Mouse (Mus musculus) liver, embryonic 16.5 days (tissue): ENCODE data around the gene Ces1a. TPM values are rescaled to one million over a fixed set of nuclear protein-coding genes. Genes with fewer than 3 reads are reported as not detected.

Experiments used
- ATAC-seq: fragments of 200-750 bp; cut with Nextera tagmentation; 2 replicates; pipeline ENCODE4 v1.8.0; 2017; ENCODE audit warnings: low read depth, mild to moderate bottlenecking, moderate number of reproducible peaks, moderate library complexity
- H3K27ac ChIP-seq: fragments of 300-500 bp; sonication (generic); 2 replicates; pipeline ENCODE4 v1.5.1; 2014; ENCODE audit warnings: mild to moderate bottlenecking, low read length
- H3K27me3 ChIP-seq: fragments of 300-500 bp; sonication (generic); 2 replicates; pipeline ENCODE4 v1.6.1; 2014; ENCODE audit warnings: low read depth, low read length, mixed read lengths; ENCODE audit not compliant: control insufficient read depth, insufficient read depth
- H3K36me3 ChIP-seq: fragments of 300-500 bp; sonication (generic); 2 replicates; pipeline ENCODE4 v1.6.1; 2014; ENCODE audit warnings: mild to moderate bottlenecking; ENCODE audit not compliant: control insufficient read depth, insufficient read depth
- H3K4me1 ChIP-seq: fragments of 300-500 bp; sonication (generic); 2 replicates; pipeline ENCODE4 v1.6.1; 2014; ENCODE audit warnings: low read depth, low read length, mixed read lengths; ENCODE audit not compliant: control insufficient read depth
- H3K4me2 ChIP-seq: fragments of 300-500 bp; sonication (generic); 2 replicates; pipeline ENCODE4 v1.6.1; 2014; ENCODE audit warnings: low read depth, low read length, mixed read lengths
- H3K4me3 ChIP-seq: fragments of 300-500 bp; sonication (generic); 2 replicates; pipeline ENCODE4 v1.5.1; 2014; ENCODE audit warnings: low read depth, mild to moderate bottlenecking, low read length
- H3K9ac ChIP-seq: fragments of 300-500 bp; sonication (generic); 2 replicates; pipeline ENCODE4 v1.6.1; 2014; ENCODE audit warnings: low read depth, low read length
- H3K9me3 ChIP-seq: fragments of 300-500 bp; sonication (generic); replicated peaks from 2 replicates; pipeline ENCODE4 v1.6.1; 2016; ENCODE audit warnings: low read length; ENCODE audit not compliant: control insufficient read depth
- WGBS: fragments of 180-500 bp; shearing (Covaris S2); extraction: QIAGEN DNeasy Blood & Tissue Kit; methylation state at CpG from one replicate; pipeline ENCODE4 v1.1.7; 2014; ENCODE audit not compliant: insufficient replicate concordance; 5-methylcytosine and 5-hydroxymethylcytosine counted together
- polyA plus RNA-seq: library from polyadenylated mRNA; unstranded; fragments of >200 nt; fragmentation: Nextera tagmentation; extraction: Ambion mirVana; gene quantifications from 2 replicates; pipeline ENCODE4 v1.2.1, GENCODE M21; 2015

The Ces1a gene
- polyA plus RNA-seq, 1 experiment from 2014 or later, result not detected

DNA sequence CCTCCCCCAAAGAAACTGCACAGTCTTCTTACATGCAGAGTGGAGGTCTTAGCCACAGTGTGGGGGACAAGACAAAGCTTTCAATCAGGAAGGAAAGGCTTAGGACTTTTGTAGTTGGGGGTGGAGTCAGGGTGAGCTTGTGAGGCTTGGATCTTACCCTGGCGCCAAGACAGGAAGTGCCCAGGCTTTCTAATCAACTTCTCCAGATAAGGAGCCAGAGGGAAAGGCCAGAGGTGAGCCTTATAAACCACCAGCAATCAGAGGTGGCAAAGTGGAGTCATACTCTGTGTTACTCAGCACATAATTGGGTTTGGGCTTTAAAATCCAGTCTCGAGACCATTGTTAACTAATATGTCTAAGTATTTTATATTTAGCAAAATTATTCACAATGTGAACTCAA lies 7.2 kb upstream of the Ces1a start:
- Histone ChIP-seq H3K4me2 (no peak overlapping the region), H3K27me3 (no peaks in the 10 kb centered on the region), H3K4me1 (no peaks in the 10 kb centered on the region), H3K9ac (no peak overlapping the region), H3K9me3 (no peaks in the 10 kb centered on the region), H3K4me3 (no peak overlapping the region), H3K36me3 (no peaks in the 10 kb centered on the region), H3K27ac (no peak overlapping the region)
- no peak for ATAC-seq
- 16% methylated on average over 2 of the region's 2 CpGs for WGBS

DNA sequence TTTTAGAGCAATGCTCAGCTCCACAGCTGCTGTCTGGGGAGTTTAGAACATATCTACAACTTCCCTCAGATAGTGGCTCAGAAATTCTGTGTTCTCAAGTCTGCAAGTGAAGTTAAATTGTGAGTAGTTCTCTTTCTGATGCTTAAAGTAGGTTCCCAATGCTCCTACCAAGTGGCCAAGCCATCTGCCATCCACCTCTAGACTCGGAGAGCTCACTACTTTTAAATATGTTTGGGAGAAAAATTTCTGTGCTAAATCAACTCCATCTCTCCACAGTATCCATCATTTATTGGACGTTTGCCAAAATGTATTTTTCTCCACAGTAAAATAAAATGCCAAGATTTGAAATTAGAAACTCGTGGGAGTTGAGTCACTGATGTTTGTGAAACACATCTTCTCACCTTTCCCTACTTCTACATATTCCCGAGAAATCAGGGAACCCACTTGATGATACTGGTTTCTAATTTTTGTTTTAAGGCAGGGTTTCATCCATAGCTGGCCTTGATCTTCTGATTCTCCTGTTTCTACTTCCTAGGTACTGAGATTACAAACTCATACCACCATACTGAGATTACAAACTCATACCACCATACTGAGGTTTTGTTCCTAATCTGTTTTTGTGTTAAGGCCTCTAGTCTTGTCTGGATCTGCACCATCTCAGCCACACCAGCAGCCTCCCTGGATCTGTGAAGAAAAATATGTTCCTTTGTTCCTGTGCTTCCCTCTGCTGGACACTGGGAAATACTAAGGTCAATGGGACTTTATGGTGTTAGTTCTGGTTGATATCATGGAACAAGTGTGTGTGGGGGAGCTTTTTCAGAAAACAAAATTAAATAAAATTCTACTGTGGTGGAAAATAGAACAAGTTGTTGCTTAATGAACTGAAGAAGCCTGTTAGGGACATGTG lies 771 bp upstream of the Ces1a start:
- 34% methylated on average over 4 of the region's 4 CpGs for WGBS
- no peaks in the 10 kb centered on the region for H3K9me3 ChIP-seq
- no peak overlapping the region for H3K27ac ChIP-seq
- no peak overlapping the region for H3K9ac ChIP-seq
- no peaks in the 10 kb centered on the region for H3K4me1 ChIP-seq
- H3K36me3 ChIP-seq, result no peaks in the 10 kb centered on the region
- no peak overlapping the region for H3K4me2 ChIP-seq
- no peak overlapping the region for H3K4me3 ChIP-seq
- no peaks in the 10 kb centered on the region for H3K27me3 ChIP-seq
- ATAC-seq, result no peak

DNA sequence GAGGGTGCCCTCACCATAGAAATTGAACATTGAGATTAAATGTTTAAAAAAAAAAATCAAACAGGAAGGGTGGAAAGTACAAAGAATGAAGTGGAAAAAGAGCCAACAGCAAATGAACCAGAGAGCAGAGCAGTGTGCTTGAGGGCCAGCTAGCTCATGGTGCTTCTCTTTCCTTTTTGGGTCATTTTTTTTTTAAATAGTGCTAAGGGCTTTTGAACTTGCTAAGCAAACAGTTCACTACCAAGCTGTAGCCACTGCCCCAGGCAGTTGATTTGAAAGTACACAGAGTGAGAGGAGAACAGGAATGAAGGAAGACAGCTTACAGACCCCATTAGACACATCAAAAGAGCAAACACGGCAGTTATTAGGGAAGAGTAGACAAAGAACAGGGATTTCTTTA lies 4.9 kb downstream of the Ces1a start:
- Histone ChIP-seq H3K9me3 (no peaks in the 10 kb centered on the region), H3K36me3 (no peaks in the 10 kb centered on the region), H3K4me2 (no peak overlapping the region), H3K27me3 (no peaks in the 10 kb centered on the region), H3K27ac (no peak overlapping the region), H3K4me3 (no peak overlapping the region), H3K4me1 (no peaks in the 10 kb centered on the region), H3K9ac (no peak overlapping the region)
- WGBS, result 43% methylated on average over 1 of the region's 1 CpGs
- no peak for ATAC-seq

DNA sequence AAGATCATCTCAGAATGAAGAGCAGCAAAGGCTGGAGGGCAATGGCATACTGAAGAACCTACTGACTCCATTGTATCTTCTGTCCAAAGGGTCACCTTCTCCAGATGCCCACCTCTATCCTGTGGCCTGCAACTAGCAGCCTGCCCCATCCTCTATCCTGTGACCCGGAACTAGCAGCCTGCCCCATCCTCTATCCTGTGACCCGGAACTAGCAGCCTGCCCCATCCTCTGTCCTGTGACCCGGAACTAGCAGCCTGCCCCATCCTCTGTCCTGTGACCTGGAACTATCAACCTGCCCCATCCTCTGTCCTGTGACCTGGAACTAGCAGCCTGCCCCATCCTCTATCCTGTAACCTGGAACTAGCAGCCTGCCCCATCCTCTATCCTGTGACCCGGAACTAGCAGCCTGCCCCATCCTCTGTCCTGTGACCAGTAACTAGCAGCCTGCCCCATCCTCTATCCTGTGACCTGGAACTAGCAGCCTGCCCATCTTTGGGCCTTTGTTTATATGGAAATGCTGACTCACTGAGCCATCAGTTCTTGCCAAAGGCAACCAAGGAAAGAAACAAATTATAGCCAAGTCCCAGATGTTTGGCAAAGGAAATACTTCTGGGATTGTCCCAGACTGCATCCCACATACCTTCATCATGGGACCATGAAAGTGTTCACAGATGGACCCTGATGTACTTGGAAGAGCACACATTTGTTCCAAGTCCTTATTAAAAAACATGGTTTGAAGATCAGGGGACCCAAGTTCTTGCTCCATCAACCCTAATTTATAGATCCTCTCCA lies 7.0 kb downstream of the Ces1a start:
- Histone ChIP-seq H3K4me2 (no peak overlapping the region), H3K4me3 (no peak overlapping the region), H3K4me1 (no peaks in the 10 kb centered on the region), H3K27ac (no peak overlapping the region), H3K36me3 (no peaks in the 10 kb centered on the region), H3K9me3 (no peaks in the 10 kb centered on the region), H3K9ac (no peak overlapping the region), H3K27me3 (no peaks in the 10 kb centered on the region)
- no peak for ATAC-seq
- 60% methylated on average over 4 of the region's 4 CpGs for WGBS

- WGBS, result 56% methylated on average over 2 of the region's 2 CpGs
- H3K36me3 ChIP-seq, result no peaks in the 10 kb centered on the region
- H3K27me3 ChIP-seq, result no peaks in the 10 kb centered on the region
- H3K9ac ChIP-seq, result no peak overlapping the region
- H3K4me2 ChIP-seq, result no peak overlapping the region
- no peaks in the 10 kb centered on the region for H3K9me3 ChIP-seq
- ATAC-seq, result no peak
- H3K4me3 ChIP-seq, result no peak overlapping the region
- no peaks in the 10 kb centered on the region for H3K4me1 ChIP-seq
- no peak overlapping the region for H3K27ac ChIP-seq
These were observed 7.7 kb downstream of the Ces1a start for GRCm38 (mm10) chr8:93040256-93040655.

DNA sequence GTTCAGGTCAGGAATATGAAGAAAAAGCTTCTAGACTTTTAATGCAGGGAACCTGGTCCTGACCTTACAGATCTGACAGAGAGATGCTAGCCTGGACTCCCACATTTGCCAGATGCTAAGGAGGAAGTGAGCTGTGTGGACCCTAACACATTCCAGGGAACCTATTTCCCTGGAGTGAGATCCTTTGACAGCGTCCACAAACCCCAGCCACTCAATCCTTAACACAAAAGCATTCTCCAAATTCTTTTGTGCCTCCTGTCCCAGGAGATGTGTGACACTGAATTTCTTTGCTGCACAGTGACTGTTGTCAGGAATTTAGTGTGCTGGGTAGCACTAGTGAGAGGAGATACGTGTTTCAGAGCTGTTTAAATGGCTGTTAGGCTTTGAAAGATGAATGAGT lies 9.2 kb downstream of the Ces1a start:
- no peak overlapping the region for H3K4me3 ChIP-seq
- WGBS, result 17% methylated on average over 2 of the region's 2 CpGs
- H3K27ac ChIP-seq, result no peak overlapping the region
- no peaks in the 10 kb centered on the region for H3K27me3 ChIP-seq
- H3K9ac ChIP-seq, result no peak overlapping the region
- H3K4me1 ChIP-seq, result no peaks in the 10 kb centered on the region
- no peak for ATAC-seq
- H3K4me2 ChIP-seq, result no peak overlapping the region
- no peaks in the 10 kb centered on the region for H3K36me3 ChIP-seq
- no peaks in the 10 kb centered on the region for H3K9me3 ChIP-seq

- H3K4me1 ChIP-seq, result no peaks in the 10 kb centered on the region
- no peak overlapping the region for H3K27ac ChIP-seq
- no peak for ATAC-seq
- H3K27me3 ChIP-seq, result no peaks in the 10 kb centered on the region
- H3K9me3 ChIP-seq, result no peaks in the 10 kb centered on the region
- H3K9ac ChIP-seq, result no peak overlapping the region
- 34% methylated on average over 2 of the region's 2 CpGs for WGBS
- H3K36me3 ChIP-seq, result no peaks in the 10 kb centered on the region
- no peak overlapping the region for H3K4me3 ChIP-seq
- H3K4me2 ChIP-seq, result no peak overlapping the region
These were observed 17.3 kb downstream of the Ces1a start for GRCm38 (mm10) chr8:93030664-93031063.

GRCm38 (mm10) chr8:93021738-93022137 lies 26.3 kb downstream of the Ces1a start:
- H3K9me3 ChIP-seq, result no peaks in the 10 kb centered on the region
- no peaks in the 10 kb centered on the region for H3K36me3 ChIP-seq
- H3K27ac ChIP-seq, result no peak overlapping the region
- WGBS, result 41% methylated on average over 5 of the region's 5 CpGs
- no peak for ATAC-seq
- no peaks in the 10 kb centered on the region for H3K27me3 ChIP-seq
- no peak overlapping the region for H3K4me2 ChIP-seq
- H3K4me1 ChIP-seq, result no peaks in the 10 kb centered on the region
- no peak overlapping the region for H3K9ac ChIP-seq
- H3K4me3 ChIP-seq, result no peak overlapping the region

- Histone ChIP-seq H3K4me3 (no peak overlapping the region), H3K4me1 (no peaks in the 10 kb centered on the region), H3K36me3 (no peaks in the 10 kb centered on the region), H3K27me3 (no peaks in the 10 kb centered on the region), H3K9ac (no peak overlapping the region), H3K27ac (no peak overlapping the region), H3K4me2 (no peak overlapping the region), H3K9me3 (no peaks in the 10 kb centered on the region)
- ATAC-seq, result no peak
- 19% methylated on average over 4 of the region's 4 CpGs for WGBS
These were observed 33.7 kb downstream of the Ces1a start for GRCm38 (mm10) chr8:93014300-93014699.
